Mouse (Mus musculus) spleen, postnatal 4 days (tissue): ENCODE data around the gene Bcl6.

Experiments used
- DNase-seq, 2 experiments: peaks; one replicate each; pipeline ENCODE4 v3.0.0; 2022; ENCODE audit warnings: low spot score in 2 of 2

The Bcl6 gene

DNA sequence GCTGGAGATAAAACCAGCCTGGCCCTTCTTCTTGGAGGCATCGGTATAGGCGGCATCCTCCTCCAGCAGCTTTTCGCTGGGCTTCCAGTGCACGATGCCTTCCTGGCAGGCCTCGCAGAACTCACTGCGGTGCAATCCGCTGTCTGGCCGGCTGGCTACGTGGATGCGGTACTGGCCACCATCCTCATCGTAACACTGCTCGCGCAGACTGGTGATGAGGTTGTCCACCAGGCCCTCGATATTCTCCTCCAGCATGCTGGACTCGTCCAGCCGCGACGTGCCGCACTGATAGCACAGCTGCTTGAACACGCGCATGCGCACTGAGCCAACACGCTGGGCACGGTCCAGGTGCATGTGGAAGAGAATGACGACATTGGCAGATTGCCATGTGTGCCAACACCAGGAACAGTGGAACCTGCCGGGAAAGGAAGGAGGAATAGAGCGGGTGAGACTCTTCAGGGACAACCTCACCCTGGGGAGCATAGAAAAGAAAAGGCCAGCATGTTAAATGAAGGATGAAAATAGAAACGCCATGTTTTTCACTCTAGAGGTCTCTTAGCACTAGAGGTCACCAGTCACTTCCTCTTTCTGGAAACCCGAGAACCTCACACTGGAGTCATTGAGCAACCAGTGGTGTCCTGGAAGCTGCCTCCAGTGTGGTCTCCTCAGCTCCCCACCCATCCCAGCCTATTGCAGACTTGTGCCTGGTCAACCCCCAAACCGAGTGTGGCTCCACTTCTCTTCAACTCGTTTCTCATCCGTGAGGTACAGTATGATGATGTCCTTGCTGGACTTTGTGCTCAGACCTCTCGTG is 61.1 kb downstream of the Bcl6 start:
- peak in 1 of 2 experiments; percentile 62 for DNase-seq

DNA sequence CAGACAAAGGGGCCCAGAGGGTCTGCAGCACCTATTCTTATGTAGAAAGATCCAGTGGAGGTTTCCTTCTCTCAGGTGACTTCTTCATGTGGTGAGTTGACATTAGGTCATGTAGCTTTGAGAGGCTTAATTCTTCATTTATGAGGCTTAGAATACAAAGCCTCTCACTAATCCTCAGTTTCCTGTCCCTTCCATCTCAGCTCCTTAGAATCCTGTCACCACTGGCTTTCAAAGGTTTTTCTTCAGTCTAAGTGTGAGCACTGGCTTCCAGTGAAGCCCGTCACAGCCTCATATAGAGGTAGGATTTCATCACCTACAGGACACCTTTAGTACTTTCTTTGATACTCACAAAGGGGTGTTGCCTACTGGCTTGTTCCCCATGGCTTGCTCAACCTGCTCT is 65.7 kb downstream of the Bcl6 start:
- DNase-seq: peak in 1 of 2 experiments; percentile 3

DNA sequence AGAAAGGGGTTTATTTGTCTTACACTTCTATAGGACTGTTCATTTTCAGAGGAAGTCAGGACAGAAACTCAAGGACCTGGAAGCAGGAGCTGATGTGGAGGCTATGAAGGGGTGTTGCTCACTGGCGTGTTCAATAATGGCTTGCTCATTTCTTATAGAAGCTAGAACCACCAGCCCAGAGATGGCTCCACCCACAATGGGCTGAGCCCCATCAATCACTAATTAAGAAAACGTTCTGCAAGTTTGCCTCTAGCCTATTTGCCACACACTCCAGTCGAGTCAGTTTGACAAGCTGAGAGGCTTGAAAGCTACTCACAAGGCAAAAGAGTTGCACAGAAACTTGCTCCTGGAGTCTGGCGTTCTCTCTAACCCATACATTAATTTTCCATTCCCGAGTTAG is 67.0 kb downstream of the Bcl6 start:
- peak in 1 of 2 experiments; percentile 21 for DNase-seq

DNA sequence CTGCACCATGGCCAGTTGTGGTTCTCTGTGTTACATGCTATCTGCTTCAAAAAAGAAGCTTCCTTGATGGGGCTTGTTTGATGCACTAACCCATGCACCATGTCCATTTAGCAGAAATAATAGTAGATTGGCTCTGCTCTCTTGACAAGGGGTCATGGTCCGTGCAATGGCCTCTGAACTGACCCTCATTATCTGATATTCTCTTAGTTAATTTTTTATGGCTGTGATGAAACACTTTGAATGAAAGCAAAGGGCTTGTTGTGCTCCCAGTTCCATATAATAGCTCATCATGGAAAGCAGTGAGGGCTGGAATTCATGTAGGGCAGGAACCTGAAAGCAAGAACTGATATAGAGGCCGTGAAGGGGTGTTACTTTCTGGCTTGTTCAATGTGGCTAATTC is 69.2 kb downstream of the Bcl6 start:
- no peak for DNase-seq
